Mouse (Mus musculus): ENCODE data around the gene Slc25a1.

DNA sequence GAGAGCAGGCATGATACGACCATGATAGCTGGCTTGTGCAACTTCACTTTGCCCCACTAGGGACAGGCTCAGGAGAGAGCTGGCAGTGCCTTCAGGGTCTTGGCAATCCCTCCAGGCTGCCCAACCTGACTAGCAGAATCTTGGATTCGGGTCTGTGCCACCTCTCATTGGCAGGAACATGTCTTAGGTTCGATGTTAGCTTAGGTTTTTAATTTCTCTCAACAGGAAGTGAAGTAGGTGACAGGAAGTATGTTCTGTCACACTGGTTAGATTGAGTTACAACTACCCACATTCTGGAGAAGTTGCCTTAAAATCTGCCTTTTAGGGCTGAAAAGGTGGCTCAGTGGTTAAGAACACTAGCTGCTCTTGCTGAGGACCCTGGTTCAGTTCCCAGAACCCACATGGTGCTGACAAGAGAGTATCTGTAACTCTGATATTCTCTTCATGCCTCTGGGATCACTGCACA, 6.5 kb upstream of the Slc25a1 start:
- no peak for TF ChIP-seq POLR2A (IDR thresholded peaks at IDR 0.05; ENCODE audit: extremely low read depth, insufficient read depth, low read length)
- no peak for TF ChIP-seq CTCF (IDR thresholded peaks at IDR 0.05; ENCODE audit: extremely low read depth, insufficient read depth, low read length)
